Mouse (Mus musculus): ENCODE results near the gene Zfp867. TPM values are rescaled to one million over a fixed set of nuclear protein-coding genes. Genes with fewer than 3 reads are reported as not detected.

Zfp867 gene
- polyA plus RNA-seq, 1 experiment, result 3.8 TPM

Other genes starting within 250 kb of the Zfp867 start
- 593 and 603 TPM in 2 replicates for gene Arf1, start 244.2 kb downstream of the Zfp867 start, polyA plus RNA-seq (2012; rRNA removed)
- 0.04 TPM in 1 of 2 replicates, not detected in the other for gene Wnt3a, start 181.7 kb downstream of the Zfp867 start, polyA plus RNA-seq (2012; rRNA removed)
- gene Wnt9a, start 165.5 kb downstream of the Zfp867 start, polyA plus RNA-seq (2012; rRNA removed), result 9.4 and 12.2 TPM in 2 replicates
- 0.11 and 0.12 TPM in 2 replicates for gene Prss38, start 96.8 kb downstream of the Zfp867 start, polyA plus RNA-seq (2012; rRNA removed)
- gene Jmjd4, start 22.4 kb downstream of the Zfp867 start, polyA plus RNA-seq (2012; rRNA removed), result 14.7 and 15.6 TPM in 2 replicates
- gene Snap47, start 21.3 kb downstream of the Zfp867 start, polyA plus RNA-seq (2012; rRNA removed), result 337 and 389 TPM in 2 replicates
- 8.2 and 8.9 TPM in 2 replicates for gene Zkscan17, start 54.3 kb upstream of the Zfp867 start, polyA plus RNA-seq (2012; rRNA removed)
- gene Nlrp3, start 69.1 kb upstream of the Zfp867 start, polyA plus RNA-seq (2012; rRNA removed), result 0.57 and 0.64 TPM in 2 replicates
- gene Olfr222, start 103.8 kb upstream of the Zfp867 start, polyA plus RNA-seq (2012; rRNA removed), result not detected in 2 replicates
- not detected in 2 replicates for gene Olfr223, start 120.8 kb upstream of the Zfp867 start, polyA plus RNA-seq (2012; rRNA removed)
- gene Mprip, start 188.8 kb upstream of the Zfp867 start, polyA plus RNA-seq (2012; rRNA removed), result 146 and 154 TPM in 2 replicates